Mouse (Mus musculus) megakaryocyte, embryonic 14.5 days (primary cell): ENCODE results near the gene Jak1.

Source experiments
- FLI1 ChIP-seq: IDR thresholded peaks from 2 replicates; pipeline ENCODE4 v1.6.1; 2012; ENCODE audit warnings: low read length, inconsistent platforms, mixed read lengths
- GATA1 ChIP-seq: IDR thresholded peaks from 3 replicates; pipeline ENCODE4 v1.6.1; 2012; ENCODE audit warnings: mixed read lengths, low read length, inconsistent platforms, borderline replicate concordance

DNA sequence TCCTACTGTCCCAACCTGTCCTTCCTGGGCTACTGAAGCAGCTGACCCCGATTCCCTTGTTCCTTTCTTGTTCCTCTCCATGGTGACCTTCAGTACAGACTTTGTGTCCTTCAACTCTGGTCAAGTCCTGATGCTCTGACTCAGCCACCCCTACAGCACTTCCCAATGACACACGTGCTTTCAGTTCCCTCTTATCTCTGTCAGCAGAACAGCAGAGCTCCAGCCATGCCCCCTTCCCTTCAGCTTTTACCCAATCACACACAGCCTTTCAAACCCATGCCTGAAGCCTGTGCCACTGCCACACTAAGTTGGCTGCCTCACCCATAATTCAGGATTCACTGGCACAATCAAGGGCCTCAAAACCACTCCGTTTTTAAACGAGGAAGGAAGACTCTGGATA is 109.5 kb downstream of the Jak1 start:
- no peak for TF ChIP-seq GATA1
- no peak for TF ChIP-seq FLI1
